Mouse (Mus musculus) 3134 (cell line): ENCODE measurements around the gene Pwwp2a.

Experiments
- DNase-seq: peaks from one replicate; pipeline ENCODE4 v3.0.0-alpha.2; 2011; ENCODE audit warnings: low spot score; ENCODE audit not compliant: insufficient read length; ENCODE audit errors: extremely low read depth

The Pwwp2a gene

DNA sequence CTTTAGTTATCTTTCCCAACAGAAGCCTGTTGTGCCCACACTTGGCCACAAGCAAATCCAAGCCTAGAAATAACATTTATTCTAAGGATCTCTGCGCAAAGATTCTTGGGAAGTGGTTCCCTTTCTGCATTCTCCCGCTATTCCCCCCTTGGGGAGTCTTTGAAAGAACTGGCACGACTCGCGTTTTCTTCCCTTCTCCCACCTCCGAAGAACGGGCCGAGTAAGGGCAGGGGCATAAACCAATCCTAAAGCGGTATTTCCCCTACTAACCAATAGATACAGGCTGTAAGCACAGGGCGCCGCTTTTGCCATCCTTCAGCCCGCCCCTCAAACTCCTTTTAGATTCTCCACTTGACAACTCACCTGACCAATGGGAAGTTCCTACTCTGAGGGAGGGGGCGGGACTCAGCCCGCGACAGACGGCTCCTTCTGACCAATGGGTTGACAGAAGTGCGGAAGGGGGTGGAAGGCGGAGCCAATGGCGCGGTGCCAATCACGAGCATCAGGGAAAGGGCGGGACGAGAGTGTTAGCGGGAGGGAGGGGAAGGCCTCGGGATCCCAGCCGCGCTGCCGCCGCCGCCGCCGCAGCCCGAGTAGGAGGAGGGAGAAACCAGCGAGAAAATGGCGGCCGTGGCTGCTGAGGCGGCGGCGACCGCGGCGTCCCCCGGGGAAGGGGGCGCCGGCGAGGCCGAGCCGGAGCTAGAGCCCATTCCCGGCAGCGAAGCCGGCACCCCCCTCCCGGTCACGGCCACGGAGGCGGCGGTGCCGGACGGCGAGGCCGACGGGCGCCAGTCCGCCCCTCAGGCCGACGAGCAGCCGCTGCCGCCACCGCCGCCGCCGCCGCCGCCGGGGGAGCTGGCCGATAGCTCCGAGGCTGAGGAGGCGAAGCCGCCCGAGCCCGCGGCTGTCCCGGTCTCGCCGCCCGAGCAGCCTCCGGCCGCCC, at the start of gene Pwwp2a:
Gene Pwwp2a, plus strand, starts transcription at position 527 of the 943 bp plus-strand sequence.
- peak; percentile 98 for DNase-seq

DNA sequence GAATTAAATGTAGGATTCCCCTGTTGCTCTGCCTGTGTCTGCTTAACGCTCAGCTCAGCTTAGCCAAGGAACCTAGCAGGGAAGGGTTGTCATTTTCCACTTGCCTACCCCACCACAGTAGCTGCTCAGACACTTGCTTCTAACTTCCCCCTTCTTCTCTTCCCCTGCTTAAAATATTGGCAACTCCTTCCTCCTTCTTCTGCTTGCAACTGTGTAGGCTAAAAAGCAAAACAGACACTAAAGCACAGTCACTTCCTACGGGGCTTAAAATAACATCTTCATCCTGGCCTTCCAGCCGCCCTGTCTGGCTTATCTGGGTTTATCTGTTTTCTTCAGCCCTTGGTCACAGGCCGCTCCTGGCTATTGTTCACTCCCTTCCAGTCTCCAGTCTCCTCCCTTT, 49.2 kb upstream of the Pwwp2a start:
- DNase-seq: no peak

DNA sequence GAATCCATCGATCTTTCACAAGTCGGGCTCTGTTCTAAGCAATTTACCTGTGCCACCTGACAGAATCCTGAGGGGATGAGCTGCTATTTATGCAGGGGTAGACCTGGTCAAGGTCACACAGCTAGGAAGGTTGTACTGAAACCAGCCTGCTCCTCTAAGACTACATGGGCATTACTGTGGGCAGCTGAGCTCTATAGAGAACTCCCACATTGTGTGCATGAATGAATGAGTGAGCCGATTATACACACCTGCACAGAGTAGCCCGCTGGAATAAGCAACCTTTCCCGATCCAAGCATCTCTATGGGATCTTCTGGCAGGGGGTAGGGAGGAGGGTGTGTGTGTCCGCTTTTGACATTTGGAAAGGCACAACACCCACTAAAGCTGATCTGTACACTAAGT, 48.6 kb upstream of the Pwwp2a start:
- no peak for DNase-seq

DNA sequence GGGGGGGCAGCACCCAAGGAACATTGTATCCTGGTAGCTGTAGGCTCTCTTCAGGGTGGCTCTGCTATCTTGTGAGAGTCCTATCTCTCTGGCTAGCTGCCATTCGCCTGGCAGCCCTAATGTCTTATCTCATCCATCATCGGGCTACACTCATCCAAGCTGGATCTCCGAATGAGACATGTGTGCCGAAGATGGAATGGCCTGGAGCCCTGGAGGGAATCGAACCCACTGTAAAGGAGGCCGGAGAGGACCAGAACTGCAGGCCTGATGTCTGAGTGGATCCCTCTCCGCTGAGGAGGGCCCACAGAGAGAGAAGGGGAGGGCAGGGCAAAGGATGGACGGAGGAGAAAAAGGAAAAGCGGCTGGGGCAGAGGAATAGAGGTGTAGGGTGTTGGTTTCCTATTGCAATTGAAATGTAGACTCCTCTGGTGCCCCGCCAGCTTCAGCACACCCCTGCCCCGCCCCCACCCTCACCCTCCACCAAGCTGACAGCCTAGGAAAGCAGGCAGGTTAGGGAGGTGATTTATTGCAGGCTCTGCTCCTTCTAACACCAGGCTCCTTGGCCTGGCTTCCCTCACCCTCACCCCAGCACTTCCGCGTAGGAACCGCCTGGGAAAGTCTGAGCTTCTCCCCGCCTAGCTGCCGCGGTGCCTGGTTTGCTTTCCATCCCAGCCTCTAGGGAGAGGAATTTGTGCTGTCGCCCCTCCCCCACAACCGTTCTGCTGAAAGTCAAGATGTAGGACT, 48.0 kb upstream of the Pwwp2a start:
- DNase-seq: no peak

DNA sequence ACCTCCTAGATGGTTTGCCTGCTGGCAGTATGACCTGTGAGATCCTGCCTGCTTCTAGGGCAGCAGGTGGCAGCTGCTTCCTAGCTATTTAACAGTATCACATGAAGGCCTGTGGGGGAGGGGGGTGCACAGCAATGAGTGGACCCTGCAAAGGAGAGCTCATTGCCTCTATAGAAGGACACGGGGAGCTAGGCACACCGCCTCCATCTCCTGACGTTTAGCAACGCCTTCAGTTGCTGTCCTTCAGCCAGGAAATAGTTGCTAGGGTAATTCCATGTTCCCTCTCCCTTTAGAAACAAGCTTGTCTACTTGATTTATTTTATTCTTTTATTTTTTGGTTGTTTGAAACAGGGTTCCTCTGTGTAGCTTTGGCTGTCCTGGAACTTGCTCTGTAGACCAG, 45.0 kb upstream of the Pwwp2a start:
- DNase-seq: no peak

DNA sequence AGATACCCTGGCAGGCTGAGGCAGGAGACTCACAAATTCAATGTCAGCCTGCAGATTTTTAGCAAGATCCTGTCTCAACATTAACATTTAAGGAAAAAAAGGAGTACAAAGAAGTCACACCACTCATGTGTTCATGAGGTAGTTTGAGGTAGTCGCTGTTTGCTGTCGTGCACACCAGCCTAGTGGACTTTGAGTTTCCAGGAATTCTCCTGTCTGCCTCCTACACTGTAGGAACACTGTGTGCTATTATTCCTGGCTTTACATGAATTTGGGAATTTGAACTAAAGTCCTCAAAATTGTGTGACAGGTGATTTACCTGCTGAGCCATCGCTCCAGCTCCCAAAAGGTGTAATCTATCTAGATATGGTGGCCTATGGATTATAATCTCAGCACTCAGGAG, 43.3 kb upstream of the Pwwp2a start:
- no peak for DNase-seq

DNA sequence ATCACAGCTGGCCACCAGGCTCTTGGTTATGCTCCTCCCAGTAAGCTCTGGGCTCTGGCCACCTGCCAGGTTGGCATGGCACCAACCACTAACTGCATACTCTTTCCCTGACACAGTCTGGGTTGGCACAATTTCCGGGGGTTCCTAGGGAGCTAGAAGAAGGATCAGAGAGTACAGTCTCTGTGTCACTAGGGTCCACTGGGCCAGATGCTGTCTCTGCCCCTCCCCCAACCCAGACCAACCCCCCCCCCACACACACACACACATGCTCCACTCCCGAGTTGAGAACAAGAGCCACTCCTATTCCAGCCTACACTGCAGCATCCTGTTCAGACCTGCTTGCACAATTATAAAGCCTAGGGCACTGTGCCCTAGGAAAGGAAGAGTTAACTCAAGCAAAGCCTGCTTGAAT, 38.6 kb upstream of the Pwwp2a start:
- DNase-seq: peak; percentile 90

DNA sequence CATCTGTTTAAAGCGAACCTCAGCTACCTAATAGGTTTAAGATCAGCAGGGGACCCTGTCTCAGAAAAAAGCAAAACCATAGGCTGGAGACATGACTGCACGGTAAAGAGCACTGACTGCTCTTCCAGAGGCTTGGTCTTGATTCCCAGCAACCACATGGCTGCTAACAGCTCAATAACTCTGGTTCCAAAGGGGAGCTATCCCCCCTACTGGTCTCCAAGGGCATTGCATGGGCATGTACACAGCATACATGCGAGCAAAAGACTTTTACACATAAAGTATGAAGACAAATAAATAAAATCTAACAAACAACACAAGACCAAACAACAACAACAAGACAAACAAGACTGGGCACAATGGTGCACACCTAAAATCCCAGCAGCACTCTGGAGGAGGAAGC, 36.5 kb upstream of the Pwwp2a start:
- DNase-seq: no peak

DNA sequence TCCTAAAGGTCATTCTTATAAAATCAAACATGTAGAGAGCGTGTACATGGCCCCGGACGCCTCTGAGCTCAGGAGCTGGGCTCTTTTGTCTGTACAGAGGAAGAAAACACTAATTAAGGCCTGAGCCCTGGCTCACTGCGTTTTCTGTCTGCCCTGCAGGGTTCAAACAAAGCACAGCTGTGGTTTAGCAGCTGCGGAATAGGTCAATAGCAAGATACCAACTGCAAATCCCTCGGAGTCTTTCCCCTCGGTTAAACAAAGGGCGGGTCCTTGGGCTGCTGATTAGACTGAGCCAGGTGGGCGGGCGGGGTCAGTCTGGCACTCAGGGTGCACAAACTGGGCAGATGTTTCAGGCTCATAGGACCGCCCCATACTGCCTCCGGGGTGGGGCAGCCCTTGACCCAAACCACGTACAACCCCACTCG, 28.7 kb upstream of the Pwwp2a start:
- DNase-seq: no peak

DNA sequence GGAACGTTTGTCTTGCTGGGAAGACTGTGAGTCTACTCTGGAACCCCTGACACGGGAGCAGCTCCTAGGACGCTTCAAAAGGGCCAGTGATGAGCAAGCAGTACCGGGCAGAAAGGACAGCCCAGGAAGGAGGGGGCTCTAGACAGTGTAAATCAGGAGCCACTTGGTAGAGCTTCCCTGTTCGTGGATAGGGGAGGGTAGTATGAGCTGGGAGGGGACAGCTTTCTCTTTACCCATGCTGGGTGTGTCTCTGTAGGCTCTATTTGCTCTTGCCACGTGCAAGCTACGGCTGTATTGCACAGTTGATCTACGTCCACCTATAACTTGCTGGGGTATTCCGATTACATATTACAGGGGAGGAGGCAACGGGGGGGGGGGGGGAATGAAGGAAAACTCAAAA, 25.3 kb upstream of the Pwwp2a start:
- no peak for DNase-seq

DNA sequence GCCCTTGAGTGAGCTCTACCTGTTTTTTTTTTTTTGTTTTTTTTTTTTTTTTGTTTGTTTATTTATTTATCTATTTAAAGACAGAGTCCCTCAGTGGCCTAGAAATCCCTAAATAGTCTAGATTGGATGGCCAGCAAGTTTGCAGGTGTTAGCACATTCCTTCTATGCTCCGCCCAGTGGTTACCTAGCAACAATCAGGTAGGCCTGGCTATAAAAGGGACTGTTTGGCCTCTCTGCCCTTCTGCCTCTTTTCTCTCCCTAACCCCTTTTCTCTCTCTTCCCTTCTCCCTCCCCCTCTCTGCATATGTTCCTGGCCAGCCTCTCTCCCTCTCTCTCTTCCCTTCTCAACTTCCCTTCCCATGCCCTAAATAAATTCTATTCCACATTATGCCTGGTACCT, 23.8 kb upstream of the Pwwp2a start:
- DNase-seq: no peak

DNA sequence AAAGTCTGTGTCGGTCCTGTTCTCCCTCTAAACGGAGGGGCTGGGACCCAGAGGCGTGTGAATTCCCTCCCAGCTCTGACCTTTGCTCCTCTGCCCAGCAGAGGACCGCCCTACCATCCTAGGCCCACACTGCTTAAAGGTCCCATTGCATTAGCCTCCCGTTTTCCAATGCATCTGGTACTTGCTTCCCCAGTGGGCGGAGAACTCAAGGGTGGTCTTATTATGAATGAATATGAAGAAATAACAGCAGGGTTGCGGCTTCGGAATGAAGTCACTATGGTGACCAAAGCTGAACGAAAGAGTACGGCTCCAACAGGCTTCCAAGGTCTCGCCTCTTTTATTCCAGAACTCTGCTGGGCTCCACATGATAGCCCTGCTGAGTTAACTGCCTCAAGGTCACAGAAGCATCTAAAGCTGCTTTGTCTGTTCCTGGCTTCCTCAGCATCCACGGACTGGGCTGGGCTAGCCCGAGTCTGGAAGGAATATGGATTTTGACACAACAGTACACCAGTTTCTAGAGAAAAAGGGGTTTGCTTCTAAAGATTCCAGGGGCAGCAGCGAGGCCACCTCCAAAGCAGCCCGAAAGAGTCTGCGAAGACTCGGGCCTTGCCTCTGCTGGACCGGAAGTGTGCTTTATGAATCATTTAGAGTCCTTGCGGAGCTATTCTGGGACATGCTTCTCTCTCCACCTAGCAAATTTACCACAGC, 14.6 kb upstream of the Pwwp2a start:
- no peak for DNase-seq

DNA sequence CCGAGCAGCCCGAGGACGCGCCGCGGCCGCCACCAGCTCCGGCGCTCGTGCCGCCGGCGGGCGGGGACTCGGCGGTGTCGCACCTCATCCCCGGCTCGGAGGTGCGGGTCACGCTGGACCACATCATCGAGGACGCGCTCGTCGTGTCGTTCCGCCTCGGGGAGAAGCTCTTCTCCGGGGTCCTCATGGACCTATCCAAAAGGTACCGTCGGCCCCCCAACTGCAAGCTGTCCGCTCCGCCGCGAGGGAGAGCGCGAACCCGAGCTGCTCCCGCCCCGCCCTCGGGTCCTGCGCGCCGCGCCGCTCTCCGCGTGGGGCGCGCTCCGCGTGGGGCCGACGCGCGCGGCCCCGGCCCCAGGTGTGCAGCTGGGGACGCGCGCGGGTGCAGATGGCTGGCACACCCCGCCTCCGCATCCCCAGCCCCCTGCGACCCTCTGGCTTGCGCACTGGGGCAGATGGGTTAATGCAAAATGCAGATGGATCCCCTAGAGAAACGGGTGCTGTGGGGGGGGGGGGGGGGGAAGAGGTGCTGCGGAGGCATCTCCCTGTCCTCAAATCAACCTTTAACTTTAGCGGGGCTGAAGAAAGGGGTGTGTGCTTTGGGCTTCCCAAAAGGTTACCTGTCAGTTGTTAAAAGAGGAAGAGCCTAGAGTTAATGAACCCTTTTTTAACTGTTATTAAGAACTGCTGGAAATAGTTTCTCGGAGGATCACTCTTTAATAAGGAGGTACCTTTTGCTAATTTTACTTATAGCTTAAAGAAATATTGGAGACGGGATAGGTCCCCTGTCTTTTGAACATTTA, 818 bp downstream of the Pwwp2a start:
- peak; percentile 74 for DNase-seq

DNA sequence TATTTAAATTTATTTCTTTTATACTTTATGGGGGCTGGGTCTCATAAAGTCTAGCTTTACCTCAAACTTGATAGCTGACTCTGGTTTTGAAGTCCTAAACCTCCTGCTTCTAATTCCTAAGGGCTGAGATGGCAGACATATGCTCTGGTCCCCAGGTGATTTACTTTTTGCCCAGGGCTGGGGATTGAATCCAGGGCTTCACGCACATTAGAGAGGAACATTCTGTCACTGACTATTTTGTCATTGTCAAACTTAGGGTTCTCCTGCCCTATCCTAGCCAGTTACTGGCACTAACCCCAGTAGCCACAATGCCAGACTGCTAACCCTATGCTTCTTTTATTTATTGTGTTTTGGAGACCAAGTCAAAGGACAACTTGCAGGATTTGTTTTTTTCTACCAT, 7.1 kb downstream of the Pwwp2a start:
- no peak for DNase-seq

DNA sequence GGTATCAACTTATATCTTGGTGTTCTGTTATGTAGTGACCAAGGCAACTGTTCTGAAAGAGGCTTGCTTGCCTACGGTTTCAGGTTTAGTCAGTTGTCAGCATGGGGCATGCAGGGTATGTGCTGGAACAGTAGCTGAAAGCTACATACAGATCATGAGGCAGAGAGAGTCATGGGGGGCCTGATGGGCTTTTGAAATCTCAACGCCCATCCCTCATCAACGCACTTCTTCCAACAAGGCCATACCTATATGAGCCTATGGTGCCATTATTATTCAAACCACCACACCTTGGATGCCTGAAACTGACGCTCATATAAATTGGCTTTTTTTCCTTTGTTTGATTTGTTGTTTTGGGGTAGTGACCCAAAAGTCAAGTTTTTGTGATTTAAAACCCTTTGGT, 14.8 kb downstream of the Pwwp2a start:
- DNase-seq: no peak

DNA sequence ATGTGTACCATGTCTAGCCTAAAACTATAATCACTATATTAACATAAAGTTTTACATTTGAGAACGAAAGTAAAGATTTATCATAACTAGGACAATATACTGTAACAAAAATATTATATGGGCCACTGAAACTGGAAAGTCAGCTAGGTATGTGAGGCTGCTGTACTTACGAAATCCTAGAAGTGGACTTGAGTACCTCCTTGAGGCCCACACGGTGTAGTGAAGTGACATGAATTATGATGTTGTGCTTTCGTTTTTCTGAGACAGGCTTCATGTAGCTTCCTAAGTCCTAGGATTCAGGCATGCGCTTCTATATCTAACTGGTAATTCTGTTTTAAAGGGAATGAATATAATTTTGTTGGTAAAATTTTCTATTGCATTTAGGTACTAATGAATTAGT, 16.8 kb downstream of the Pwwp2a start:
- no peak for DNase-seq

DNA sequence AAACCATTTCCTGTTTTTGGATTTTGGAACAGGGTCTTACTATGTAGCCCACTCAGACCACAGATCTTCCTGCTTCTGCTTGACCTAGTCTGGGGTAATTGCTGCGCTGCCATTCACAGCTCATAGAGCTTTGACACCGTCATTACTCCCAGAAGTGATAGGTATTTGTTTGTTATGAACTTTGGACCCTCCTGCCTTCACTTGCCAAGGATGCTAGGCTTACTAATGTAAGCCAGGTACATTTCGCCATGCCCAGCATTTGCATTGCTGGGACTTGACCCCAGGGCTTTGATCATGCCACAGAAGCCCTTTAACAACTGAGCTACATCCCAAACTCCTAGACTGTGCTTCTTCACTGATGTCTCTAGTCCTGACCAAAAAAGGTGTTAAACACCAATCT, 18.5 kb downstream of the Pwwp2a start:
- no peak for DNase-seq

DNA sequence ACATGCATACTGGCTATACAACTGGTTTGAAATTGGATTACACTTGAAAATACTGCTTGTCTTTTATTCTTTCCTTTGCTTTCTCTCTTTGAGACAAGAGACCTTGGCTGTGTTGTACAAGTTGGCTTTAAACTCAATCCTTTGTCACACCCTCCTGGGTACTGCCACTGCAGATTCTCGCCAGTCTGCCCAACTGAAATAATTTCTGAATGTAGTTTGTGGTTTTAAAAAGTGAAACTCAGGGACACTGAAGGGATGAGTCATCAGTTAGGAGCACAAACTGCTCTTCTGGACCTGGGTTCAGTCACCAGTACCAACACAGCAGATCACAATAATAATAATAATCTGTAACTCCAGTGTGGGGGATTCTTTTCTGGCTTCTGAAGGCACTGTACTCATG, 21.8 kb downstream of the Pwwp2a start:
- DNase-seq: peak; percentile 61

DNA sequence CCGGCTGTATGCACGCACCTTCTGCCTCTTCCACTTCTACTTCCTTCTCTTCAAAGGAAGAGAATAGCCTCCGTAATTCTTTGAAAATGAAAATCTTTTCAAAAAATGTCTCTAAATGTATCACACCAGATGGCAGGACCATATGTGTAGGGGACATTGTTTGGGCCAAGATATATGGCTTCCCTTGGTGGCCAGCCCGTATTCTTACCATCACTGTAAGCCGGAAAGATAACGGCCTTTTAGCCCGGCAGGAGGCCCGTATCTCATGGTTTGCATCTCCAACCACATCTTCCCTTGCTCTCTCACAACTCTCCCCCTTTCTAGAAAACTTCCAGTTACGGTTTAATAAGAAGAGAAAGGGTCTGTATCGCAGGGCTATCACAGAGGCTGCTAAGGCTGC, 24.0 kb downstream of the Pwwp2a start:
- no peak for DNase-seq

DNA sequence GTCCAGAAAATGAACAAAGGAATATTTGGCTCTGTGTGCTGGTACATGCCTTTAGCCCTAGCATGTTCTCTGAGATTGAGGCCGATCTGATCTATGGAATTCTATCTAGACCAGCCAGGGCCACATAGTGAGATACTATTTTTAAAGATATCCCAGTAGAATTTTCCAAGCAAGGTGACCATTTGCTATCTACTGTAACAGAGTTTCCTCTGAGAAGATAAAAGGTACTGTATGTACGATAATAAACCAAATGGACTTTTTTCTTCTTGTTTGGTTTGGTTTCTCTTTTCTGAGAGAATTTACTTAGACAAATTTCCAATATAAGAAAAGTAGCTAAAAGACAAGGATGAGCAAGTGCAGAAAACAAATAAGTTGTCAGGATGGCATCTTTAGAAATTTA, 26.6 kb downstream of the Pwwp2a start:
- DNase-seq: no peak

DNA sequence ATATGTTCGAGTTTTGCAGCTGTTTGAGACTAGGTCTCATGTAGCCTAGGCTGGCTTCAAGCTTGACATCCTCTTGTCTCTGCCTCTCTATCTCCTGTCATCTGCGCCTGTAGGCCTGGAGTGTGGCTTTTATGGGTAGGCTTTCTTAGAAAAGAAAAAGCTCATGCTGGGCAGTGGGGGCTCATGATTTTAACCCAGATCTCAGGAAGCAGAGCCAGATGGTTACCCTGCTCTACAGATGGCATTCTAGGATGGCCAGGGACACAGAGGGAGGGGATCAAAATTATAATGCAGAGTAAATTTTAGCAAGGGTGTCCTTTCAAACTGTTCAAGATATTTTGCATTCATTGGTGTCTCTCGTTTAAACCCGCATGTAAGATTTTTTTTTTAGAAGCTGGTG, 30.4 kb downstream of the Pwwp2a start:
- no peak for DNase-seq
